Mouse (Mus musculus) lung, postnatal 0 days (tissue): ENCODE results near the gene Asap3. TPM values are rescaled to one million over a fixed set of nuclear protein-coding genes. Genes with fewer than 3 reads are reported as not detected.

Source experiments
- ATAC-seq: fragments of 200-750 bp; cut with Nextera tagmentation; 2 replicates; pipeline ENCODE4 v1.8.0; 2017; ENCODE audit warnings: moderate library complexity
- DNase-seq: peaks from one replicate; pipeline ENCODE4 v3.0.0-alpha.2; 2016; ENCODE audit warnings: low spot score
- H3K27ac ChIP-seq: fragments of 300-500 bp; sonication (generic); 2 replicates; pipeline ENCODE4 v1.5.1; 2014; ENCODE audit warnings: antibody characterized with exemption, mild to moderate bottlenecking, low read length, mixed read lengths
- H3K27me3 ChIP-seq: fragments of 300-500 bp; sonication (generic); replicated peaks from 2 replicates; pipeline ENCODE4 v1.6.1; 2014; ENCODE audit warnings: low read length, mixed read lengths; ENCODE audit not compliant: insufficient read depth
- H3K36me3 ChIP-seq: fragments of 300-500 bp; sonication (generic); 2 replicates; pipeline ENCODE4 v1.6.1; 2014; ENCODE audit warnings: low read length, mixed read lengths; ENCODE audit not compliant: insufficient read depth
- H3K4me1 ChIP-seq: fragments of 300-500 bp; sonication (generic); 2 replicates; pipeline ENCODE4 v1.6.1; 2014; ENCODE audit warnings: antibody characterized with exemption, low read depth, low read length, mixed read lengths; ENCODE audit not compliant: insufficient read depth
- H3K4me2 ChIP-seq: fragments of 300-500 bp; sonication (generic); replicated peaks from 2 replicates; pipeline ENCODE4 v1.6.1; 2014; ENCODE audit warnings: low read depth, mild to moderate bottlenecking, low read length, moderate library complexity, mixed read lengths
- H3K4me3 ChIP-seq: fragments of 300-500 bp; sonication (generic); 2 replicates; pipeline ENCODE4 v1.5.1; 2014; ENCODE audit warnings: low read depth, low read length
- H3K9ac ChIP-seq: fragments of 300-500 bp; sonication (generic); replicated peaks from 2 replicates; pipeline ENCODE4 v1.6.1; 2014; ENCODE audit warnings: low read depth, mild to moderate bottlenecking
- H3K9me3 ChIP-seq: fragments of 300-500 bp; sonication (generic); 2 replicates; pipeline ENCODE4 v1.6.1; 2016; ENCODE audit warnings: low read length, mixed read lengths
- CTCF ChIP-seq: IDR thresholded peaks from 2 replicates; pipeline ENCODE4 v1.5.1; 2016; ENCODE audit warnings: antibody characterized with exemption, mild to moderate bottlenecking
- EP300 ChIP-seq: IDR thresholded peaks from 2 replicates; pipeline ENCODE4 v1.6.1; 2016; ENCODE audit warnings: antibody characterized with exemption, mild to moderate bottlenecking, control low read depth
- WGBS: fragments of 180-500 bp; shearing (Covaris S2); extraction: QIAGEN DNeasy Blood & Tissue Kit; methylation state at CpG from one replicate; pipeline ENCODE4 v1.1.7; 2014; 5-methylcytosine and 5-hydroxymethylcytosine counted together
- polyA plus RNA-seq: library from polyadenylated mRNA; unstranded; fragments of >200 nt; fragmentation: Nextera tagmentation; extraction: Ambion mirVana; gene quantifications from 2 replicates; pipeline ENCODE4 v1.2.1, GENCODE M21; 2015

Asap3 gene
- polyA plus RNA-seq, 1 experiment from 2014 or later: 5.4 TPM

DNA sequence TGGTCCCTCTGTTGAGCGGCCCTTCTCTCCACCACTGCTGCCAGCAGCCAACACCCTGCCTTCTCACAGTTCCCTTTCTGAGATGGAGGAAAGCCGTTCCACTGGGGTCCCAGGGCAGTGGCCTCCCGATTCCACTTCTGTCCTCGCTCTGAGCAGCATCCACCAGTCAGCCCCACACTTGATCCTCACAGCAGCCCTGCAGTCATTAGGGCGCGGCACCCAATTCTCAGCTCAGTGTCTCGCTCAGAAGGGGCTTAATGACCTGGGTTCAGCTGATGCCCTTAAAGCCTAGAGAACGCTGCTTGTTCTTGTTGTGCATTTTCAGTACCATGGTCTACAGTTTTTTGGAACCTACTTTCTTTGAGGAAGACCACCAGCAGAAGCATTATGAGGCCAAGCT is 74.9 kb downstream of the Asap3 start:
- ATAC-seq: no peak
- TF ChIP-seq CTCF (no peak), EP300 (no peak)

DNA sequence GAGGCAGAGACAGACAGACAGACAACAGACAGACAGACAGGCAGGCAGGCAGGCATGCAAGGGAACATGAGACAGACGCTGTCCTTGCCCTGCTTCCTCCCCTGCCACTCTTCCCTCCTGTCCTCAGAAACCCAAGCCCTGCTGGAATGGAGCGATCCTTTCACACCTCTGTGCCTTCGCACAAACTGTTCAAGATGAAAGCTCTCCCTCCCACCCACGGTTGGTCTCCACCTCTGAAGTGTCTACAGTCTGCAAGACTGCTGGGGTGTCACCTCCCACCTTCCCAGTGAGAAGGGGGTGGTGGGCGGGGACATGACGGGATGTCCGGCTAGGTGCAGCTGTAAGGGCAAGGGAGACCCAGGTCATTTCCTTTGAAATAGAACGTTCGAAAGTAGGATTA is 75.4 kb downstream of the Asap3 start:
- peaks cover 9% of the 10 kb centered on the region; the same call in 1 of the 2 replicates for H3K4me1 ChIP-seq
- ATAC-seq: no peak
- H3K9me3 ChIP-seq: no peaks in the 10 kb centered on the region
- H3K4me2 ChIP-seq: no peak overlapping the region
- H3K27me3 ChIP-seq: no peaks in the 10 kb centered on the region
- TF ChIP-seq CTCF (no peak), EP300 (no peak)
- H3K36me3 ChIP-seq: no peaks in the 10 kb centered on the region
- no peak overlapping the region; the same call in 1 of the 2 replicates for H3K27ac ChIP-seq
- WGBS: 43% methylated on average over 9 of the region's 9 CpGs
- no peak overlapping the region for H3K9ac ChIP-seq
- DNase-seq: no peak
- H3K4me3 ChIP-seq: no peak overlapping the region

More for the DNA sequence above, 74.9 kb downstream of the Asap3 start:
- no peaks in the 10 kb centered on the region for H3K27me3 ChIP-seq
- peaks cover 9% of the 10 kb centered on the region; the same call in 1 of the 2 replicates for H3K4me1 ChIP-seq
- no peaks in the 10 kb centered on the region for H3K36me3 ChIP-seq
- no peak overlapping the region for H3K4me2 ChIP-seq
- no peak overlapping the region for H3K27ac ChIP-seq
- DNase-seq: no peak
- no peak overlapping the region for H3K4me3 ChIP-seq
- WGBS: 82% methylated on average over 8 of the region's 8 CpGs
- H3K9ac ChIP-seq: no peak overlapping the region
- no peaks in the 10 kb centered on the region for H3K9me3 ChIP-seq

DNA sequence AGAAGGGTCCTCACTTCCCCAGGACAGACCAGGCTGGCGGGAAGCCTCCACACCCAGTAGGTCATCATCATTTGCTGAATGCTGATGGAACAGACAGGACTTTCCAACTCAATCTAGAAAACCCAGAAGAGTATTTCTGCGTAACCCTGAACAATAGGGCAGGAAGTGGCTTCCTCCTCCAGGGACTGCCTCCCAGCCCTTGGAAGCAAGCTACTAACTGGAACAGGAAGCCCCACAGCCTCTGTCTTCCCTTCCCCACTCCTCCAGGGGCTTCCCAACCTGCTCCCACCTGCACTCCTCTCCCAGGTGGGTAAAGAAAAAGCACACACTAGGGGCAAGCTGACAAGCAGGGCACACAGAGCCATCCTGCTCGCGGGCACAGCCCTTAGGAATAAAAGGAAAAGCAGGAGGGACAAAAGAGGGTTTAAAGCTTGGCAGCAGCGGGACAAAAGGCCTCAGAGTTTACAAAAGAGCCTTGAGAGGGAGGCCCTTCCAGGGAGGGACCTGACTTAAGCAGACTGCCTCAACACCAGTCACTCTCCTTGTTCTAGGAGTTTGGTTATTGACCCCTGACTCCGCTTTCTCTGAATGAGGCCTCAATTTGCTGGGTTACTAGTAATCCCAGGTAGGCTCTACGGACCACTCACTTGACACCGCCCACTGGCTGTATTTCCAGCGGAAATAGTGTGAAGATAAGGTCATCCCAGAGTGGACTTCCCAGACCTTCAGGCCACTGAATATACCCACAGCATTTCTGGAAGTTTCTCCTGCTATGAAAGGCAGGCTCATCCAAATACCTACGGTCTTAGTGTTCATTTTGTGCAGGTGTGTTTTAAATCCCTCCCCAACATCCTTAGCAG is 76.7 kb downstream of the Asap3 start:
- DNase-seq: peak; percentile 72

DNA sequence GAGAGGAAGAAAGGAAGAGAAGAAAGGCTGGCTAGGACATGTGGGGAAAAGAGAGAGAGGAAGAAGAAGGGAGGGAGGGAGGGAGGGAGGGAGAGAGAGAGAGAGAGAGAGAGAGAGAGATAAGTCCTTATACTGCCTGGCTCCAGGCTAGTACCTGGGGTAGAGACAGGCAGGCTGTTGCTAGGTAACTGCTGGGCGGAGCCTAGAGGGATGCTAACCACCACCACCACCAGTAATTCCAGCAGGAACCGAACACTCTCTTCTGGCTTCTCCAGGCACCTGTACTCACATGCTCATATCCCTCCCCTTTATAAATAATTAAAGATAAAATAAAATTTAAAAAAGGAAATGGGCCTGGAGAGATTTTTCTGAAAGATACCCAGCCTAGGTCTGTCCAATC is 77.6 kb downstream of the Asap3 start:
- no peak for DNase-seq
- WGBS: 23% methylated on average over 2 of the region's 2 CpGs
- H3K36me3 ChIP-seq: peaks cover 12% of the 10 kb centered on the region; the same call in 1 of the 2 replicates

More for the DNA sequence above, 76.7 kb downstream of the Asap3 start:
- ATAC-seq: no peak
- no peak overlapping the region for H3K4me3 ChIP-seq
- H3K4me2 ChIP-seq: peak overlapping the region; percentile 23; the same call in 1 of the 2 replicates
- H3K9ac ChIP-seq: no peak overlapping the region
- H3K4me1 ChIP-seq: peaks cover 9% of the 10 kb centered on the region; the same call in 1 of the 2 replicates
- H3K36me3 ChIP-seq: peaks cover 5% of the 10 kb centered on the region; the same call in 1 of the 2 replicates
- no peak for TF ChIP-seq CTCF
- TF ChIP-seq EP300: peak; percentile 50; the same call in 1 of the 2 replicates
- H3K27ac ChIP-seq: peak overlapping the region; percentile 95
- WGBS: 26% methylated on average over 10 of the region's 10 CpGs
- H3K27me3 ChIP-seq: no peaks in the 10 kb centered on the region
- no peaks in the 10 kb centered on the region for H3K9me3 ChIP-seq

DNA sequence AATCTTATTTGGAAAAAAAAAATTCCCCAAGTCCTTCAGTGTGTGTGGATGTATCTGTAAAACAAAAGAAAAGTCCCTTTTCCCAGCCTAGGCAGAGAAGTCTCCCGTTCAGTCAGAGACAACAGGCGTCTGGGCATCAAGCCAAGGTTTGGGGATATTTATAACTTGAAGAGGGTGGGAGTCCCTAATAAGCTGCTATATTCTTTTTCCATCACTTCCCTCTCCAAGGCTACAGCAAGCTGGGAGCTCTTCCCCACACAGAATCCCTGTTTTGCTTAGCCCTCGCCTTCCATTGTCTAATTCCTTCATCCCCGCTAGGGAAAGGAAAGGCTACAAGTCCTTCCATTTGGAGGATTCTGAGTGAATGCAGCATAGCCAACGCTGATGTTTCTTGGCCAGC is 78.3 kb downstream of the Asap3 start, which contains the start of gene Zfp46:
Gene Zfp46, plus strand, starts transcription at position 229 of the 400 bp plus-strand sequence.
- Histone ChIP-seq H3K4me1 (peaks cover 9% of the 10 kb centered on the region; the same call in 1 of the 2 replicates), H3K36me3 (peaks cover 13% of the 10 kb centered on the region; the same call in 1 of the 2 replicates), H3K9me3 (no peaks in the 10 kb centered on the region), H3K9ac (peak within 1 kb of the TSS; percentile 46), H3K4me3 (peak within 1 kb of the TSS; percentile 67), H3K4me2 (peak within 1 kb of the TSS; percentile 76), H3K27me3 (no peaks in the 10 kb centered on the region), H3K27ac (peak within 1 kb of the TSS; percentile 95)
- ATAC-seq (peak; percentile 7; the same call in 1 of the 2 replicates), DNase-seq (peak; percentile 93)
- TF ChIP-seq CTCF (0 out of 2 replicates have a peak, but pooled peaks have one; percentile 6), EP300 (peak; percentile 75)
- WGBS: 18% methylated on average over 5 of the region's 5 CpGs

More for the DNA sequence above, 77.6 kb downstream of the Asap3 start:
- Histone ChIP-seq H3K4me1 (peaks cover 9% of the 10 kb centered on the region; the same call in 1 of the 2 replicates), H3K4me3 (no peak overlapping the region), H3K9me3 (no peaks in the 10 kb centered on the region), H3K27me3 (no peaks in the 10 kb centered on the region), H3K9ac (no peak overlapping the region), H3K4me2 (peak overlapping the region; percentile 76; the same call in 1 of the 2 replicates), H3K27ac (peak overlapping the region; percentile 95)
- TF ChIP-seq EP300: no peak
- TF ChIP-seq CTCF: no peak
- no peak for ATAC-seq

DNA sequence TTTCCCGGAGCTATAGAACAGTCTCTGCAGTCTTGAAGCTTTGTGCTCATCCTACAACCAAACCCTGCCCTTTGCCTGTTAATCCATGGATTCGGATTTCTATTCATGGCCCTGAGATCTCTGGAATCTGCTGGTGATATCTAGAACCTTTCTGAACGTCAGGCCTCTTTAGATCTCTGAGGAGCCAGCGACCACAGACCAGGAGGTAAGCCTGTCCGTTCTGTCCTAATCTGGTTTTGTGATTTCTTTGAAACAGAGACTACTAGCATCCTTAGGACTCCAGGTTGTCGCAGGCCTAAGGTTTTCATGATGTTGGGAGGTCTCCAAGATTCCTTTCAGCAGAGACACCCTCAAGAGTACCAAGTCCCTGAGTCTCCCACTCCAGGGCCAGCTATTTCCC is 78.7 kb downstream of the Asap3 start:
- Histone ChIP-seq H3K4me1 (peaks cover 9% of the 10 kb centered on the region; the same call in 1 of the 2 replicates), H3K9me3 (no peaks in the 10 kb centered on the region), H3K27ac (peak overlapping the region; percentile 95), H3K4me3 (peak overlapping the region; percentile 67), H3K4me2 (peak overlapping the region; percentile 76), H3K9ac (peak overlapping the region; percentile 46), H3K36me3 (peaks cover 17% of the 10 kb centered on the region; the same call in 1 of the 2 replicates), H3K27me3 (no peaks in the 10 kb centered on the region)
- TF ChIP-seq CTCF (no peak), EP300 (no peak)
- ATAC-seq: no peak
- 15% methylated on average over 6 of the region's 6 CpGs for WGBS
- DNase-seq: no peak
